Mouse (Mus musculus) forebrain, embryonic 14.5 days (tissue): Measurements from ENCODE around the gene Slc16a11. TPM values are rescaled to one million over a fixed set of nuclear protein-coding genes. Genes with fewer than 3 reads are reported as not detected.

ENCODE experiments used
- ATAC-seq: fragments of 200-750 bp; cut with Nextera tagmentation; 2 replicates; pipeline ENCODE4 v1.8.0; 2017; ENCODE audit warnings: mild to moderate bottlenecking, moderate library complexity
- DNase-seq: peaks from one replicate; pipeline ENCODE4 v3.0.0-alpha.2; 2015; ENCODE audit warnings: low spot score
- H3K27ac ChIP-seq: fragments of 300-500 bp; sonication (generic); 2 replicates; pipeline ENCODE4 v1.5.1; 2014; ENCODE audit warnings: low read depth, mild to moderate bottlenecking, control low read depth, low read length, moderate library complexity
- H3K27me3 ChIP-seq: fragments of 300-500 bp; sonication (generic); replicated peaks from 2 replicates; pipeline ENCODE4 v1.6.1; 2014; ENCODE audit warnings: low read length, control low read depth, mixed read lengths; ENCODE audit not compliant: control insufficient read depth, insufficient read depth
- H3K36me3 ChIP-seq: fragments of 300-500 bp; sonication (generic); 2 replicates; pipeline ENCODE4 v1.6.1; 2014; ENCODE audit warnings: low read length, control low read depth; ENCODE audit not compliant: control insufficient read depth, insufficient read depth
- H3K4me1 ChIP-seq: fragments of 300-500 bp; sonication (generic); 2 replicates; pipeline ENCODE4 v1.6.1; 2014; ENCODE audit warnings: antibody characterized with exemption, low read length, control low read depth; ENCODE audit not compliant: control insufficient read depth, insufficient read depth
- H3K4me2 ChIP-seq: fragments of 300-500 bp; sonication (generic); 2 replicates; pipeline ENCODE4 v1.6.1; 2014; ENCODE audit warnings: mild to moderate bottlenecking, control low read depth, low read length
- H3K4me3 ChIP-seq: fragments of 300-500 bp; sonication (generic); 2 replicates; pipeline ENCODE4 v1.5.1; 2014; ENCODE audit warnings: low read depth, low read length, control low read depth
- H3K9ac ChIP-seq: fragments of 300-500 bp; sonication (generic); 2 replicates; pipeline ENCODE4 v1.6.1; 2014; ENCODE audit warnings: mild to moderate bottlenecking, low read length, control low read depth, moderate library complexity
- H3K9me3 ChIP-seq: fragments of 300-500 bp; sonication (generic); replicated peaks from 2 replicates; pipeline ENCODE4 v1.6.1; 2016; ENCODE audit warnings: low read length, control low read depth, mixed read lengths; ENCODE audit not compliant: control insufficient read depth
- whole genome bisulfite sequencing: fragments of 180-500 bp; shearing (Covaris S2); extraction: QIAGEN DNeasy Blood & Tissue Kit; methylation state at CpG from one replicate; pipeline ENCODE4 v1.1.7; 2014; 5-methylcytosine and 5-hydroxymethylcytosine counted together
- polyA plus RNA-seq: library from polyadenylated mRNA; unstranded; fragments of >200 nt; fragmentation: Nextera tagmentation; extraction: Ambion mirVana; gene quantifications from 2 replicates; pipeline ENCODE4 v1.2.1, GENCODE M21; 2014

Gene Slc16a11
- polyA plus RNA-seq, 1 experiment from 2014 or later = 0.98 TPM

DNA sequence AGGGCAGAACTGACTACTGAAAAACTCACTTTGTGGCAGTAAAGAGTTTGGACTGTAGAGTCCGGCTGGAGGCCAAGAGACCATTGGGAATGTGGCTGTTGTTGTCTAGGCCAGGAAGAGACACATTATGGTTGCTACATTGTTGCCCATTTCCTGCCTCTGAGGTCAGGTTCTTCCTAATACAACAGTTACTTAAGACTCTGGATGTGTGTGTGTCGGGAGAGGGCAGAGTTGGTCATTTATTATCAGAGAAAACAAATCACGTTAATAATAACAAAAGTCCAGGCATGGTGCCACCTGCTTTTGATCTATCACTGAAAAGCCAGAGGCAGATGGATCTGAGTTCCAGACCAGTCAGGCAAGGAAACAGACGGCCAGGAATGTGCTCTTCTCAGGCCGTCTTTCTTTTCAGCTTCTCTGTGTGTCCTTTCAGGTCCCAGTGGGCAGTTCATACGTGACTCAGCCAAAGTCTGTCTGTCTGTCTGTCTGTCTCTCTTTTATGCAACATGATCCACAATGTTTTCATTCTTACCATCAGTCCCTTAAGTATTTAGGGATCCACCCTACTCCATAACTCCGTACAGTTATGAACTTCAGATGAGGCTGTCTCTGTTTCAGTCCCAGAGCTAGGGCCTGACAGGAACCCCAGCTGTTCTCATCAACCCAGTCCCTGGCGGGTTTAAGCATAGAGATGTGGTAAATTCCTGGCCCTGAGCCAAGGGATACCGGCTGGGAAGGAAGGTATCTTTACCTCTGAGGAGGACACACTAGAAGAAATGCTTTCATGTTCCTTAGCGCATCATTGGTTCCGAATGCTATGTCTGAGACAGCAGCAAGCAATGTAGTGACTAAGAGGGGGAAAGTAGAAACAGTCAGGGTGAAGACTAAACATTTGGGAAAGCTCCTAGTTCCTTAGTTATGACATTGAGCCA lies 18.9 kb upstream of the Slc16a11 start:
- H3K4me3 ChIP-seq = no peak overlapping the region
- no peaks in the 10 kb centered on the region for H3K9me3 ChIP-seq
- H3K4me1 ChIP-seq = no peaks in the 10 kb centered on the region
- H3K27me3 ChIP-seq = no peaks in the 10 kb centered on the region
- DNase-seq (no peak), ATAC-seq (no peak)
- H3K27ac ChIP-seq = no peak overlapping the region
- H3K9ac ChIP-seq = no peak overlapping the region
- no peak overlapping the region for H3K4me2 ChIP-seq
- no peaks in the 10 kb centered on the region for H3K36me3 ChIP-seq
- WGBS = 67% methylated on average over 11 of the region's 11 CpGs

DNA sequence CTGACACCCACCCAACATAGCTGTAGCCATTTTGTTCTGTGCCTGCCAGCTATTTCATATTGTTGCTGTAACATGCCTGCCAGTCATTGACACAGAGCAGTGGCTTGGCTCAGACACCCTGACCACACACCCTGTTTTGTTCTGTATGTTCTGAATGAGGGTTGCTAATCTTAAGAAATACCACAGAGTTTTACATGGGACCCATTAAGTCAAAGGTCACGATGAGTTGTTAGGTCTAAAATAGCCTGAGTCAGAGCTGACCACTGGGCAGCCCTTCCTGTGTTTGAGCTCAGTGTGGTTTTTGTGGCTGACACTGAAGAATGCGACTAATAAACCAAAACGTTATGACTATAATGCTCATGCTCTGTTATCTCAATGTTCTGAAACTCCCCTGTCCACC lies 14.2 kb upstream of the Slc16a11 start:
- H3K36me3 ChIP-seq = no peaks in the 10 kb centered on the region
- no peak overlapping the region for H3K4me3 ChIP-seq
- no peaks in the 10 kb centered on the region for H3K27me3 ChIP-seq
- no peak overlapping the region for H3K27ac ChIP-seq
- WGBS = 90% methylated on average over 3 of the region's 3 CpGs
- DNase-seq (no peak), ATAC-seq (no peak)
- H3K9ac ChIP-seq = no peak overlapping the region
- H3K9me3 ChIP-seq = no peaks in the 10 kb centered on the region
- no peaks in the 10 kb centered on the region for H3K4me1 ChIP-seq
- H3K4me2 ChIP-seq = no peak overlapping the region

DNA sequence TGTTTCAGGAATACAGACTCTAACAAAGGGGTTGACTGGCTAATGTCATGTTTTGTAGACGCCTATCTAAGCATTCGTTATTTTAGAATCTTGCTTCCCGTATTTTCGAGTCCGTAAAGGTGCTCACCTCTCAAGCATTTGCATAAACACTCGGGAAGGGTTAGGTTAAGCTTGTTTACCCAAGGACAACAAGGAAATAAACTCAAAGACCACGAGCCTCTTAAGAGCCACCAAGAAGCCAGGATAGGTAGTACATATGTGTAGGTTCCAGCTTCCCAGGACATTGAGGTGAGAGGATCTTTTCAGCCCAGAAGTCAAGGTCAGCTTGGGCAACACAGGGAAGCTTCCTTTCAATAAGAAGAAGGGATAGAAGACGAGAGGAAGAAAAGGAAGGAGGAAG lies 13.4 kb upstream of the Slc16a11 start:
- H3K9ac ChIP-seq = no peak overlapping the region
- H3K27ac ChIP-seq = no peak overlapping the region
- DNase-seq (no peak), ATAC-seq (no peak)
- H3K9me3 ChIP-seq = no peaks in the 10 kb centered on the region
- WGBS = 84% methylated on average over 8 of the region's 8 CpGs
- H3K4me2 ChIP-seq = no peak overlapping the region
- no peaks in the 10 kb centered on the region for H3K36me3 ChIP-seq
- no peaks in the 10 kb centered on the region for H3K4me1 ChIP-seq
- H3K4me3 ChIP-seq = no peak overlapping the region
- H3K27me3 ChIP-seq = no peaks in the 10 kb centered on the region

GRCm38 (mm10) chr11:70200036-70200608 lies 12.4 kb upstream of the Slc16a11 start:
- no peaks in the 10 kb centered on the region for H3K9me3 ChIP-seq
- ATAC-seq = no peak
- no peak for DNase-seq
- no peak overlapping the region for H3K4me2 ChIP-seq
- WGBS = 83% methylated on average over 5 of the region's 5 CpGs
- no peak overlapping the region for H3K9ac ChIP-seq
- H3K27me3 ChIP-seq = no peaks in the 10 kb centered on the region
- H3K36me3 ChIP-seq = no peaks in the 10 kb centered on the region
- H3K4me1 ChIP-seq = no peaks in the 10 kb centered on the region
- no peak overlapping the region for H3K27ac ChIP-seq
- no peak overlapping the region for H3K4me3 ChIP-seq

- Histone ChIP-seq H3K4me3 (no peak overlapping the region), H3K27me3 (no peaks in the 10 kb centered on the region), H3K27ac (no peak overlapping the region), H3K4me1 (no peaks in the 10 kb centered on the region), H3K36me3 (no peaks in the 10 kb centered on the region), H3K9me3 (no peaks in the 10 kb centered on the region), H3K9ac (no peak overlapping the region), H3K4me2 (no peak overlapping the region)
- ATAC-seq (no peak), DNase-seq (peak; percentile 88)
- 41% methylated on average over 5 of the region's 5 CpGs for WGBS
Observed at GRCm38 (mm10) chr11:70201691-70202090, 10.9 kb upstream of the Slc16a11 start.

GRCm38 (mm10) chr11:70206801-70207200 lies 5.8 kb upstream of the Slc16a11 start:
- no peaks in the 10 kb centered on the region for H3K9me3 ChIP-seq
- no peak for ATAC-seq
- WGBS = 84% methylated on average over 2 of the region's 2 CpGs
- no peaks in the 10 kb centered on the region for H3K36me3 ChIP-seq
- no peaks in the 10 kb centered on the region for H3K27me3 ChIP-seq
- no peak for DNase-seq
- H3K9ac ChIP-seq = no peak overlapping the region
- H3K4me3 ChIP-seq = no peak overlapping the region
- H3K4me1 ChIP-seq = no peaks in the 10 kb centered on the region
- H3K27ac ChIP-seq = no peak overlapping the region
- H3K4me2 ChIP-seq = no peak overlapping the region

GRCm38 (mm10) chr11:70207283-70207682 lies 5.3 kb upstream of the Slc16a11 start:
- 94% methylated on average over 7 of the region's 7 CpGs for WGBS
- H3K36me3 ChIP-seq = no peaks in the 10 kb centered on the region
- H3K9me3 ChIP-seq = no peaks in the 10 kb centered on the region
- H3K4me2 ChIP-seq = no peak overlapping the region
- H3K27me3 ChIP-seq = no peaks in the 10 kb centered on the region
- ATAC-seq (no peak), DNase-seq (no peak)
- no peaks in the 10 kb centered on the region for H3K4me1 ChIP-seq
- no peak overlapping the region for H3K9ac ChIP-seq
- no peak overlapping the region for H3K27ac ChIP-seq
- H3K4me3 ChIP-seq = no peak overlapping the region

DNA sequence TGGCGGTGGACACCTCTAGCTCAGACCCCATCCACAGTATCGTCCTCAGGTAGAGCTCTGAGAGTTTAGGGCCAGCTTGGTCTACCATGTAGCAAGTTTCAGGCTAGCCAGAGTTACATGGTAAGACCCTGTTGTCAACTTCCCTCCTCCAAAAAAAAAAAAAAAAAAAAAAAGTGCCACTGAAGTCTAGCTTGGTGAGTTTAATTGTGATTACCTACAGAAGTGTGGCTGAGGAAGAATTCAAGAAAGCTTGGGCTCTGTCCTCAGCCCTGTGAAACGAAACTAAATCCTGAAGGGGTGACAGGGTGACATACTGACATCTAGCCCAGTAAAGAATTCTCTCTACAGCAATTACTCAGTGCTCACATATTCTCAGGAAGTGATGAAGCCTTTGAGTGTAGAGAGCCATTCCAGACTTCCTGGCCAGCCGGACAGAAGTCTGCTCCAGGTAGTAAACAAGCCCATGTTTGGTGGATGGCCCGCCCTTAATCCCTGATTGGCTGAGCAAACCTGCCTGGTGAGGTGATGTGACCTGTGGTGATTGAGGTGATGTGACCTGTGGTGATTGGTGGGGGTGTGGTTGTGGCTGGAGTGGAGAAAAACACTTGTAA lies 3.7 kb upstream of the Slc16a11 start:
- Histone ChIP-seq H3K4me2 (no peak overlapping the region), H3K9me3 (no peaks in the 10 kb centered on the region), H3K27me3 (peaks cover 13% of the 10 kb centered on the region), H3K27ac (no peak overlapping the region), H3K4me1 (peaks cover 6% of the 10 kb centered on the region; the same call in 1 of the 2 replicates), H3K36me3 (no peaks in the 10 kb centered on the region), H3K9ac (no peak overlapping the region), H3K4me3 (no peak overlapping the region)
- 77% methylated on average over 5 of the region's 5 CpGs for WGBS
- no peak for DNase-seq
- no peak for ATAC-seq

DNA sequence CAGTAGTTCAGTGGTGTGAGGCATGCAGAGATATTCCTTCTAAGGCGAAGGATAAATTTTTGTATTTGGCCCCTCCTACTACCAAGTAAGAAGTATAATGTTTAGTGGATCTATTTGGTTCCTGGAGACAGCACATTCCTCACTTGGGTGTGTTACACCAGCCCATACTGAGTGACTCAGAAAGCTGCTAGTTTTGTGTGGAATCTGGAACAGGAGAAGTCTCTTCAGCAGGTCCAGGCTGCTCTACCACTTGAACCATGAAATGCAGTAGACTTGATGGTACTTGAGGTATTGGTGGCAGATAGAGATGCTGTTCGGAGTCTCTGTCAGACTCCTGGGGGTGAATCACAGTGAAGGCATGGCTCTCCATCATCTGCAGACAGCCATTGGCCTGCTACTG lies 1.9 kb upstream of the Slc16a11 start:
- Histone ChIP-seq H3K9me3 (no peaks in the 10 kb centered on the region), H3K4me3 (no peak overlapping the region), H3K4me2 (no peak overlapping the region), H3K9ac (no peak overlapping the region), H3K4me1 (peaks cover 13% of the 10 kb centered on the region), H3K36me3 (peaks cover under 1% of the 10 kb centered on the region; the same call in 1 of the 2 replicates), H3K27ac (no peak overlapping the region), H3K27me3 (peaks cover 30% of the 10 kb centered on the region)
- no peak for ATAC-seq
- DNase-seq = no peak
- WGBS = 90% methylated on average over 2 of the region's 2 CpGs
